In genomic region chr6:125361467-125362291, GRCm38 (mm10) we compare ENCODE assay signal across 8 mouse cellular contexts. TPM values are rescaled to one million over a fixed set of nuclear protein-coding genes. Genes with fewer than 3 reads are reported as not detected.
A peak's percentile ranks its signal among the peaks of the same experiment; 100 is the strongest.
DNase-seq lines count a peak whose midpoint lies in the region; ATAC-seq and TF ChIP-seq lines count a peak whose summit lies in the region.

No protein-coding gene starts in this region.

- H3K9ac ChIP-seq in forebrain, embryonic 12.5 days, result peak overlapping the region; percentile 36; the same call in 1 of the 2 replicates
- H3K9ac ChIP-seq in intestine, postnatal 0 days (ENCODE audit: low read depth, low read length), result no peak overlapping the region

- 7% methylated on average over 38 of the region's 38 CpGs for WGBS in forebrain, embryonic 12.5 days
- 52% methylated on average over 38 of the region's 38 CpGs for whole genome bisulfite sequencing in intestine, postnatal 0 days

- H3K4me3 ChIP-seq in forebrain, embryonic 12.5 days (replicated peaks), result peak overlapping the region; percentile 25
- no peak overlapping the region for H3K4me3 ChIP-seq in intestine, postnatal 0 days (ENCODE audit: low read depth, low read length)

- H3K27me3 ChIP-seq in forebrain, embryonic 12.5 days, result peaks cover 62% of the 10 kb centered on the region
- no peaks in the 10 kb centered on the region for H3K27me3 ChIP-seq in intestine, postnatal 0 days (replicated peaks; ENCODE audit: control insufficient read depth, insufficient read depth, low read length)

- peak; percentile 44 for ATAC-seq in forebrain, embryonic 12.5 days (ENCODE audit: low FRiP score)
- 0 out of 2 replicates have a peak, but pooled peaks have one; percentile 18 for ATAC-seq in intestine, postnatal 0 days

- H3K27ac ChIP-seq in forebrain, embryonic 12.5 days, result no peak overlapping the region
- peak overlapping the region; percentile 41 for H3K27ac ChIP-seq in intestine, postnatal 0 days (ENCODE audit: low read depth, low read length)

- peak; percentile 35 to 47 for DNase-seq in left cerebral cortex, adult 18-20 months (ENCODE audit: low spot score in 2 of 2)
- DNase-seq in left cerebral cortex, adult 11 months (ENCODE audit: low spot score), result no peak
- DNase-seq in Muller cell, postnatal 12 days (ENCODE audit: inconsistent ontology term), result peak; percentile 61
- DNase-seq in lung, postnatal 10 days, result peak; percentile 75
- DNase-seq in telencephalon, adult 2 months (ENCODE audit: low read depth, low spot score), result peak; percentile 18
- no peak for DNase-seq in yolk sac, embryonic 10.5 days (ENCODE audit: low spot score)

- peaks cover 6% of the 10 kb centered on the region; the same call in 1 of the 2 replicates for H3K36me3 ChIP-seq in forebrain, embryonic 12.5 days (replicated peaks)
- peaks cover 53% of the 10 kb centered on the region for H3K36me3 ChIP-seq in intestine, postnatal 0 days (ENCODE audit: control insufficient read depth, insufficient read depth)

- TF ChIP-seq CTCF in intestine, postnatal 0 days (IDR thresholded peaks at IDR 0.05; ENCODE audit: low read depth), result peak; percentile 75

- H3K4me2 ChIP-seq in forebrain, embryonic 12.5 days, result peak overlapping the region; percentile 49
- H3K4me2 ChIP-seq in intestine, postnatal 0 days (replicated peaks; ENCODE audit: low read depth), result no peak overlapping the region

- no peaks in the 10 kb centered on the region for H3K9me3 ChIP-seq in forebrain, embryonic 12.5 days
- no peaks in the 10 kb centered on the region for H3K9me3 ChIP-seq in intestine, postnatal 0 days (ENCODE audit: control insufficient read depth)

- peaks cover 28% of the 10 kb centered on the region for H3K4me1 ChIP-seq in forebrain, embryonic 12.5 days
- H3K4me1 ChIP-seq in intestine, postnatal 0 days (replicated peaks; ENCODE audit: control insufficient read depth, insufficient read depth, low read length), result no peaks in the 10 kb centered on the region; the same call in 1 of the 2 replicates

RNA-seq across cellular contexts. Expression of gene Tnfrsf1a, which starts 12.5 kb away (rescaled TPM):
- total RNA-seq in left cerebral cortex, adult 18-20 months (2021), result 10 to 100 TPM; 10.9 to 13.4 TPM
- polyA plus RNA-seq in forebrain, embryonic 12.5 days (2016; fragmentation: Nextera tagmentation; extraction: Ambion mirVana), result 16.6 and 19.3 TPM in 2 replicates
- polyA plus RNA-seq in intestine, postnatal 0 days (2015; fragmentation: Nextera tagmentation; extraction: Ambion mirVana), result 108 and 109 TPM in 2 replicates

RNA-seq across cellular contexts. Expression of gene Plekhg6, which starts 18.9 kb away (rescaled TPM):
- under 1 TPM; 0.35 to 0.56 TPM for total RNA-seq in left cerebral cortex, adult 18-20 months (2021)
- polyA plus RNA-seq in forebrain, embryonic 12.5 days (2016; fragmentation: Nextera tagmentation; extraction: Ambion mirVana), result 0.05 and 0.09 TPM in 2 replicates
- polyA plus RNA-seq in intestine, postnatal 0 days (2015; fragmentation: Nextera tagmentation; extraction: Ambion mirVana), result 31.4 and 37.0 TPM in 2 replicates

RNA-seq across cellular contexts. Expression of gene Scnn1a, which starts 41.2 kb away (rescaled TPM):
- total RNA-seq in left cerebral cortex, adult 18-20 months (2021), result 1 to 10 TPM; 2.6 to 3.6 TPM
- polyA plus RNA-seq in forebrain, embryonic 12.5 days (2016; fragmentation: Nextera tagmentation; extraction: Ambion mirVana), result 0.24 and 0.49 TPM in 2 replicates
- 16.9 and 19.0 TPM in 2 replicates for polyA plus RNA-seq in intestine, postnatal 0 days (2015; fragmentation: Nextera tagmentation; extraction: Ambion mirVana)

RNA-seq across cellular contexts. Expression of gene Ltbr, which starts 48.0 kb away (rescaled TPM):
- 1 to 10 TPM; 8.1 to 9.5 TPM for total RNA-seq in left cerebral cortex, adult 18-20 months (2021)
- 12.7 and 14.0 TPM in 2 replicates for polyA plus RNA-seq in forebrain, embryonic 12.5 days (2016; fragmentation: Nextera tagmentation; extraction: Ambion mirVana)
- 104 and 110 TPM in 2 replicates for polyA plus RNA-seq in intestine, postnatal 0 days (2015; fragmentation: Nextera tagmentation; extraction: Ambion mirVana)

Comparison
In these comparisons a context has a peak if more than half of its experiments do, and no peak if none do; other contexts are left out.
1. DNase-seq: peak in left cerebral cortex, adult 18-20 months (2 of 2), Muller cell, postnatal 12 days (single experiment), lung, postnatal 10 days (single experiment) and telencephalon, adult 2 months (single experiment); none in left cerebral cortex, adult 11 months (single experiment) and yolk sac, embryonic 10.5 days (single experiment).
2. RNA of gene Plekhg6, which starts 18.9 kb away (polyA plus RNA-seq): 31.4 to 37.0 TPM in intestine, postnatal 0 days; 0.05 to 0.09 TPM in forebrain, embryonic 12.5 days; every median in the first group is over 10 times any median in the second.
3. RNA of gene Scnn1a, which starts 41.2 kb away (polyA plus RNA-seq): 16.9 to 19.0 TPM in intestine, postnatal 0 days; 0.24 to 0.49 TPM in forebrain, embryonic 12.5 days; every median in the first group is over 10 times any median in the second.